Mouse (Mus musculus) myocyte (in vitro differentiated cells): ENCODE results near the gene Clcn3. TPM values are rescaled to one million over a fixed set of nuclear protein-coding genes. Genes with fewer than 3 reads are reported as not detected.

Experiments used
- H3K27me3 ChIP-seq: one replicate; pipeline ENCODE4 v1.6.1; 2011; ENCODE audit not compliant: control insufficient read depth, insufficient read depth, insufficient read length
- H3K36me3 ChIP-seq: one replicate; pipeline ENCODE4 v1.6.1; 2011; ENCODE audit not compliant: control insufficient read depth, insufficient read depth
- H3K4me2 ChIP-seq: one replicate; pipeline ENCODE4 v1.6.1; 2011; ENCODE audit warnings: low read depth, control low read depth
- H3K4me3 ChIP-seq: one replicate; pipeline ENCODE4 v1.5.1; 2011; ENCODE audit warnings: mild to moderate bottlenecking, control low read depth, moderate library complexity
- H3K79me2 ChIP-seq: one replicate; pipeline ENCODE4 v1.6.1; 2011; ENCODE audit not compliant: control insufficient read depth, insufficient read depth
- H3ac ChIP-seq: one replicate; pipeline ENCODE4 v1.6.1; 2011; ENCODE audit not compliant: control insufficient read depth, insufficient read length
- CEBPB ChIP-seq: IDR thresholded peaks from 2 replicates; pipeline ENCODE4 v1.6.1; 2011; ENCODE audit warnings: mild to moderate bottlenecking, moderate library complexity; ENCODE audit not compliant: poor library complexity, insufficient read depth, severe bottlenecking
- E2F4 ChIP-seq: IDR thresholded peaks from one replicate; pipeline ENCODE4 v1.6.1; 2011; ENCODE audit warnings: mild to moderate bottlenecking, control low read depth, moderate library complexity; ENCODE audit not compliant: insufficient read depth
- MAX ChIP-seq: IDR thresholded peaks from one replicate; pipeline ENCODE4 v1.6.1; 2011; ENCODE audit warnings: low read depth, mild to moderate bottlenecking, control low read depth
- MYOD1 ChIP-seq, 3 experiments: IDR thresholded peaks; one replicate each; pipeline ENCODE4 v1.6.1; 2011; ENCODE audit warnings: control low read depth in 2 of 3, low read depth in 2 of 3, mild to moderate bottlenecking in 2 of 3, moderate library complexity in 1 of 3; ENCODE audit not compliant: insufficient read length in 2 of 3, control insufficient read depth in 1 of 3
- MYOG ChIP-seq, 3 experiments: IDR thresholded peaks; one replicate each; pipeline ENCODE4 v1.6.1; 2011; ENCODE audit warnings: control low read depth in 2 of 3, low read depth in 2 of 3, mild to moderate bottlenecking in 2 of 3; ENCODE audit not compliant: insufficient read length in 2 of 3, control insufficient read depth in 1 of 3, insufficient read depth in 1 of 3
- POLR2A ChIP-seq: IDR thresholded peaks from one replicate; pipeline ENCODE4 v1.6.1; 2011; ENCODE audit warnings: low read depth, mild to moderate bottlenecking, control low read depth, moderate library complexity; ENCODE audit not compliant: insufficient read length
- POLR2AphosphoS2 ChIP-seq: IDR thresholded peaks from one replicate; pipeline ENCODE4 v1.6.1; 2011; ENCODE audit warnings: low read depth, control low read depth; ENCODE audit not compliant: insufficient read length
- REST ChIP-seq: IDR thresholded peaks from one replicate; pipeline ENCODE4 v1.6.1; 2011; ENCODE audit warnings: mild to moderate bottlenecking, control low read depth, moderate library complexity; ENCODE audit not compliant: insufficient read depth, insufficient read length
- SRF ChIP-seq: IDR thresholded peaks from one replicate; pipeline ENCODE4 v1.6.1; 2011; ENCODE audit warnings: low read depth; ENCODE audit not compliant: control insufficient read depth, insufficient read length
- TCF12 ChIP-seq: IDR thresholded peaks from one replicate; pipeline ENCODE4 v1.6.1; 2011; ENCODE audit warnings: mild to moderate bottlenecking, control low read depth; ENCODE audit not compliant: poor library complexity, insufficient read depth, severe bottlenecking
- TCF3 ChIP-seq: IDR thresholded peaks from one replicate; pipeline ENCODE4 v1.6.1; 2011; ENCODE audit warnings: low read depth, control low read depth; ENCODE audit not compliant: insufficient read length
- USF1 ChIP-seq: IDR thresholded peaks from one replicate; pipeline ENCODE4 v1.6.1; 2011; ENCODE audit warnings: low read depth, mild to moderate bottlenecking, control low read depth, moderate library complexity
- polyA plus RNA-seq: library from polyadenylated mRNA; unstranded; fragments of >200 nt; fragmentation: generic; extraction: Trizol; gene quantifications from one replicate; pipeline ENCODE4 v1.2.1, GENCODE M21; 2012; ENCODE audit warnings: missing spikeins

Clcn3 gene
- polyA plus RNA-seq, 1 experiment, result 6.8 TPM

DNA sequence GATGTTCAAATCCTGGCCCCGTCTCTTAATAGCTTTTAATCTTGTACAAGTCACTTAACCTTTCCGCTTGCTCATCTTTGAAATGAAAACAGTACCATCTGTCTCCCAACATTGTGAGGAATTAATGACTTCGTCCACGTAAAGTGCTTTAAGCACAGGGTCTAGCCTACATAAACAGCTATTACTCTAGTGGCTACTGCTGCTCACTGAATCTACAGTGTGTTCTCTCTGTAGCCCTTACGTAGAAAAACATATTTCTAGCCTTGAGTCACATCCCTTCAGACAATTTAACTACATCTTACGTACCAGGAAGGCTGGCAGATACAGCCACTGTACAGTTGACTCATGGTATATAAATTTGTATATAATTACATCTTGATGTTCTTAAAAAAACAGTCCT is 118.2 kb downstream of the Clcn3 start:
- H3K4me2 ChIP-seq, result no peak overlapping the region
- no peak for TF ChIP-seq POLR2AphosphoS2
- no peak for TF ChIP-seq USF1
- no peak for TF ChIP-seq MYOD1 (IDR thresholded peaks at IDR 0.05; ENCODE audit: control insufficient read depth in 1 of 3, insufficient read length in 2 of 3, low read depth in 2 of 3)
- TF ChIP-seq REST, result no peak
- no peak for TF ChIP-seq TCF3
- no peak for TF ChIP-seq MYOG (IDR thresholded peaks at IDR 0.05; ENCODE audit: control insufficient read depth in 1 of 3, insufficient read depth in 1 of 3, insufficient read length in 2 of 3, low read depth in 2 of 3)
- no peak for TF ChIP-seq SRF
- TF ChIP-seq CEBPB, result no peak
- no peak for TF ChIP-seq POLR2A
- no peak for TF ChIP-seq TCF12
- no peak for TF ChIP-seq E2F4
- no peak for TF ChIP-seq MAX
- no peaks in the 10 kb centered on the region for H3K27me3 ChIP-seq
- no peak overlapping the region for H3K4me3 ChIP-seq
- H3K79me2 ChIP-seq, result no peaks in the 10 kb centered on the region
- H3K36me3 ChIP-seq, result no peaks in the 10 kb centered on the region
- H3ac ChIP-seq, result no peak overlapping the region

DNA sequence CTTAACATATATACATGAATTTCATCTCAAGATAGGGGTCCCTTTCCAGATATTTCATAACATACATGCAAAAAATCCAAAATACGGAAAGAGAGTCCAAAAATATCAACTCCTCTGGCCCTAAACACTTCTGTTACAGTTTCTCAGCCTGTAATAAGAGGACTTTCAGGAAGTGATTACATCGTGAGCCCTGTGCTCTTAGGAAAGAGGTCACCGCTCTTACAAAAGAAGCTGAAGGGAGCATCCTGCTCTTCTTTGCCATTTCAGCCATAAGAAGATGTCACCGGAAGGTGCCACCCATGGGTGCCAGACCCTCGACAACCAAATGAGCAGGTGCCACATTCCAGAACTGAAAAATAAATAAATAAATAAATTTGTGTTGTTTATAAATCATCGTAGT is 121.3 kb downstream of the Clcn3 start:
- Histone ChIP-seq H3K27me3 (no peaks in the 10 kb centered on the region), H3K4me2 (no peak overlapping the region), H3ac (no peak overlapping the region), H3K4me3 (no peak overlapping the region), H3K79me2 (no peaks in the 10 kb centered on the region), H3K36me3 (no peaks in the 10 kb centered on the region)
- no peak for TF ChIP-seq REST
- TF ChIP-seq POLR2AphosphoS2, result no peak
- TF ChIP-seq TCF3, result no peak

DNA sequence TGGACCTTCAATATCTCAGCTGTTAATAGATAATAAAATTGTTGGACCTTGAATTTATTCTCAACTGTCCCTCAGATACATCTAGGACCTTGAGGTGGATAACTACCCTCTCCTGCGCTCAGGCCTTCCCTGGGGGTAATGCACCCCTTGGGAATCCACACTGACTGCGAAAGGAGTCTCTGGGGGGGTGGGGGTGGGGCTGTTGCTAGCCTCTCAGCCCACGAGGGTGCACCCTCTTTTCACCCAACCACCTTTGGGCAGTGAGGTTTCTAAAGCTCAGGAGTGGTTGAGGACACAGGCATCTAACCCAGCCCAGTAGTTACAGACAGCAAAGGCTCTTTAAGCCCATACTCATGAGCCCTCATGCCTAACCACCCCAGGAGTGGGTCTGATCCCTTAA is 122.4 kb downstream of the Clcn3 start:
- H3K79me2 ChIP-seq, result no peaks in the 10 kb centered on the region
- TF ChIP-seq MYOG (IDR thresholded peaks at IDR 0.05; ENCODE audit: control insufficient read depth in 1 of 3, insufficient read depth in 1 of 3, insufficient read length in 2 of 3, low read depth in 2 of 3), result no peak
- TF ChIP-seq TCF3, result no peak
- TF ChIP-seq MYOD1 (IDR thresholded peaks at IDR 0.05; ENCODE audit: control insufficient read depth in 1 of 3, insufficient read length in 2 of 3, low read depth in 2 of 3), result no peak
- no peak for TF ChIP-seq USF1
- TF ChIP-seq CEBPB, result no peak
- no peak for TF ChIP-seq POLR2AphosphoS2
- no peak for TF ChIP-seq POLR2A
- TF ChIP-seq TCF12, result no peak
- no peak overlapping the region for H3ac ChIP-seq
- no peaks in the 10 kb centered on the region for H3K27me3 ChIP-seq
- H3K4me2 ChIP-seq, result no peak overlapping the region
- no peak overlapping the region for H3K4me3 ChIP-seq
- no peaks in the 10 kb centered on the region for H3K36me3 ChIP-seq

Other genes starting within 250 kb of the Clcn3 start
- gene Hpf1, start 92.9 kb downstream of the Clcn3 start, polyA plus RNA-seq, result 34.6 TPM
- 3.4 TPM for gene Nek1, start 9.9 kb upstream of the Clcn3 start, polyA plus RNA-seq
- 4.2 TPM for gene Sh3rf1, start 240.6 kb upstream of the Clcn3 start, polyA plus RNA-seq